Mouse (Mus musculus): ENCODE measurements around the gene Aicda.
A peak's percentile ranks its signal among the peaks of the same experiment; 100 is the strongest.
"Not testable (repeated sequence)": the region's sequence is repeated elsewhere in the genome, so short reads cannot be mapped to it uniquely, and the experiment has no call there.

Gene Aicda

DNA sequence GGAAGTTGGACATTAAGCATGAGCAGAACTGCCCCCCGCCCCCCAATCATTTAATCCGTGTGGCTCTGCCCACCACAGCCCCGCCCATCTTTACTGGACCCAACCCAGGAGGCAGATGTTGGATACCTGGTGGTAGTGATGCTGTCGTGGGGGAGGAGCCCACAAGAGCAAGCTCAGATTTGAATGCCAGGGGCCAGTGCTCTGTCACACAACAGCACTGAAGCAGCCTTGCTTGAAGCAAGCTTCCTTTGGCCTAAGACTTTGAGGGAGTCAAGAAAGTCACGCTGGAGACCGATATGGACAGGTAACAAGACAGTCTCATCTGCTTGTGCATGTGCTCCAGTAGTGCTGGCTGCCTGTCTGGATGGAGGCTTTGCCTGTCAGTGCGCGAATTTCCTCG, at the start of gene Aicda:
Gene Aicda, plus strand, starts transcription at position 196 of the 400 bp plus-strand sequence.
- DNase-seq (ENCODE audit: low read depth, low spot score) = no peak

GRCm38 (mm10) chr6:122505041-122505440, 48.6 kb upstream of the Aicda start:
- DNase-seq (ENCODE audit: low read depth, low spot score) = no peak

DNA sequence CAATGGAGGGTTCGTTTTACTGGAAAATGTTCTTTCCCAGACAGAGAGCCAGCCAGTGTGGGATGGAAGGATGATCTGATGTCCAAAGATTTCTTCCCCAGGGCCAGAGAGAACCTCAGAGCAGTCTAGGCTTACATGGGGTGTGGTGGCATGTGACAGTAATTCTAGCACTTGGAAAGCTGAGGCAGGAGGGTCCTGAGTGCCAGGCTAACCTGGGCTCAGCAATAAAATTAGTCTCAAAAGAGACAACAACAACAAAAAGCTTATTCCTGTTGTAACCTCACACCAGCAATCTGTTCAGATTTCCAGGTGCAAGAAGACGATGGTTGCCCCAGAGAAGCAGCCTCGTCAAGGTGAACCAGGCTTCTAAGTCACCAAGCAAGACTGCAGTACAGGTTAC, 48.1 kb upstream of the Aicda start, which contains the start of gene Mfap5:
Gene Mfap5, plus strand, starts transcription at position 301 of the 400 bp plus-strand sequence.
- no peak for DNase-seq (ENCODE audit: low read depth, low spot score)

DNA sequence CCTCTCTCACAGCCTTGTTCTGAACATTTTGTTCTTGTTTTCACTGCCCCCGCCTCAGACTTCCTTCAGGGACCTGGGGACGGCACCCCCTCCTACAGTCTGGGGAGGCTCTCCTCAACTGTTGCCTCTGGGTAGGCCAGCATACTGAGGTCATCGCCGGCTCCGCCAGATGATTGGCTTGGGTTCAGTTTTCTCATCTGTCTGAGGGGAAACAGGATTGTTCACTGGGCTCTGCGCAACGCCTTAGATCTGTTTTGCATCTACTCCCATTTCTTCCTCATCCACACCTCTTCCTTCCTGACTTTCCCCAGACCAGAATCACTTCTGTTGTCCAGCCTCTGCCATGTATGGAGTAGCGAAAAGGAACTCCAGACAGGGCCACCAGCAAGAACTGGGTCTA, 45.1 kb upstream of the Aicda start:
- peak; percentile 79 for DNase-seq (ENCODE audit: low read depth, low spot score)

DNA sequence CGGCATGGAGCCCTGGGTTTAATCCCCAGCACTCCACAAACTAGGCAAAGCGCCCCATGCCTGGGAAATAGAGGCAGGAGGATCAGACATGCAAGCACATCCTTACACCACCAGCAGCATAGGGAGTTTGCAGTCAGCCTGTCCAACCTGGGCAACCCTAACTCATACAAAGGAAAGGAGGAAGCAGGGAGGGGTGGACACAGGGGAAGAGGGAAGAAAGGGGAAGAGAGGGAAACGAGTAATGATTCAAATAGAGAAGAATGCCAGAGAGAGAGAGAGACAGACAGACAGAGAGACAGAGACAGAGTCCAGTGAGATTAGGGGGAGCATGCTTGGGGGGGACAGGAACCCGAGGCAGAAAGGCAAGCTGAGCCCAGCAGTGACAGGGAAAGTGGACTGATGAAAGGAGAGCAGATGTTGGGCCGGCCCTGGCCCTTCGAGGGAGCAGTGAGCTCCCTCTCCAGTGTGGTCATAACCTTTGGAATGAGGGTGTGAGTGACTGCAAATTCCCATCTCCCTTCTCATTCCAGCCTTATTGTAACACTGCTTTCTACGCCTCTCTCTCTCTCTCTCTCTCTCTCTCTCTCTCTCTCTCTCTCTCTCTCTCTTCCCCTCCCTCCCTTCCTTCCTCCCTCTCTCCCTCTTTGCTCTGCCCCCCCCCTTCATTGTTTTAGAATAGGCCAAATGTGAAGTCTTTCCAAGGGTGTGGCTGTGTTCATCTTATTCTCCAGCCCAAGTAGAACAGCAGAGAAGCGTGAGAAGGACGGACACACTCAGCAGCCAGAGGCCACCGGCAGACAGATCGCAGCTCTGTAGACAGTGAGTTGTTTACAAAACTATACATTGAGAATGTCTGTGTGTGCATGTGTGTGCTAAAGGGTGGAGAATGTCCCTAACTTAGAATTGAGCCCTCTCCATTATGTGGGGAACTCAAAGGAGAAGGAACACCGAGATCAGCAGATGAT, 40.4 kb upstream of the Aicda start:
- DNase-seq (ENCODE audit: low read depth, low spot score) = peak; percentile 74

GRCm38 (mm10) chr6:122514312-122514711, 39.3 kb upstream of the Aicda start:
- DNase-seq (ENCODE audit: low read depth, low spot score) = no peak

GRCm38 (mm10) chr6:122515762-122516161, 37.8 kb upstream of the Aicda start:
- DNase-seq (ENCODE audit: low read depth, low spot score) = not testable (repeated sequence)

DNA sequence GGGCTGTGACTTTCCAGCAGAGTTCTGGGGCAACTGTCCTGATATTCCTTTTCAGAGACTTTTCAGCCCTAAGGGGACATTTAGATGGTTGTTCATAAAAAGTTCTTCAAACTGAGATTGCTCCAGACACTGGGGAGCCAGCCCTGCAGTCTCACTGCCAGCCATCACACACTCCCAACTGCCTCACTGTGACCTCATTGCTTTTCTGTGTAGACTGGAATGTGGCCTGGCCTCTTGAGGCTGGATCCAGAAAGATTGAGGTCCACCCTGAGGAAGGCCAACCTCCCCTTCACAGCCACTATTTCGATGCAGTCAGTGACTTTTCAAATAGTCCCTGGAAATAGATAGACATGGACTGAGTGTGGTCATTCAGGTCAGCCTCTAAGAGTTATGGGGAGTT, 35.9 kb upstream of the Aicda start:
- peak; percentile 53 for DNase-seq (ENCODE audit: low read depth, low spot score)

- DNase-seq (ENCODE audit: low read depth, low spot score) = no peak
These were observed 34.2 kb upstream of the Aicda start for GRCm38 (mm10) chr6:122519384-122519783.

GRCm38 (mm10) chr6:122522595-122522994, 31.0 kb upstream of the Aicda start:
- DNase-seq (ENCODE audit: low read depth, low spot score) = no peak

GRCm38 (mm10) chr6:122523289-122523688, 30.3 kb upstream of the Aicda start:
- no peak for DNase-seq (ENCODE audit: low read depth, low spot score)

GRCm38 (mm10) chr6:122527596-122527995, 26.0 kb upstream of the Aicda start:
- DNase-seq (ENCODE audit: low read depth, low spot score) = no peak

DNA sequence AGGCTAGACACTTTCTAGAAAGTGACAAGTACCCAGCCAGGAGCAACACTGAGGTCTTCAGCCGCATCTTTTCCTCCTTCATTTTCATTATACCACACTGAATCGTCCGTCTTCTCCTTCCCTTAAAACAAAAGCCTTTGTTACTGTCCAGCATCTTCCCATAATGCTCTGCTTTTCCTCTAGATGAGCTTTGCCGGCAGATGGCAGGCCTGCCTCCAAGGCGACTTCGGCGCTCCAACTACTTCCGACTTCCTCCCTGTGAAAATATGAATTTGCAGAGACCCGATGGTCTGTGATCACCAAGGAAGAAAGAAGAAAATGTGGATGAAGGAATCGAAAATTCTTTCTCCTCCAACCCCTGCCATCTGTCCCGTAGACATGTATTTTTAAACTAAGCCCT, 25.5 kb upstream of the Aicda start:
- no peak for DNase-seq (ENCODE audit: low read depth, low spot score)

- DNase-seq (ENCODE audit: low read depth, low spot score) = no peak
These were observed 22.0 kb upstream of the Aicda start for GRCm38 (mm10) chr6:122531466-122532174.

DNA sequence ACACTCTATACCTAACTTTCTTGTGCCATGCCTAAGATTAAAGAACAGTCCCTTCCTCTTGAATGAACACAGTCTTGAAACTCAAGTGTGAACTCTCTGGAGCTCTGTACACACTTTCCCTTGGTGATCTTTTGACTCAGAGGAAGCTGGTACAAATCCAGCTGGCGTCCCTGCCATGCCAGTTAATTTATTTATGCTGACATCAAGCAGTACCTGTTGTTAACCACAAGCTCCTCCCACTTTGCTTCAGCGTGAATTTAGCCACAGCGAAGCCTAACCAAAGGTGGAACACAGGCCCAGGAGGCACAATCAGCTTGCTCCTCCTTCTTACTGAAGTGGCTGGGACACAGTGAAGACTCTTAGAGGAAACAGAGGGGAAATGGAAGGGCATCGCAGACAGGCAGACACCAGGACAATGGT, 20.7 kb upstream of the Aicda start:
- DNase-seq (ENCODE audit: low read depth, low spot score) = no peak

GRCm38 (mm10) chr6:122534032-122534431, 19.6 kb upstream of the Aicda start:
- DNase-seq (ENCODE audit: low read depth, low spot score) = no peak

GRCm38 (mm10) chr6:122539564-122539963, 14.0 kb upstream of the Aicda start:
- no peak for DNase-seq (ENCODE audit: low read depth, low spot score)

DNA sequence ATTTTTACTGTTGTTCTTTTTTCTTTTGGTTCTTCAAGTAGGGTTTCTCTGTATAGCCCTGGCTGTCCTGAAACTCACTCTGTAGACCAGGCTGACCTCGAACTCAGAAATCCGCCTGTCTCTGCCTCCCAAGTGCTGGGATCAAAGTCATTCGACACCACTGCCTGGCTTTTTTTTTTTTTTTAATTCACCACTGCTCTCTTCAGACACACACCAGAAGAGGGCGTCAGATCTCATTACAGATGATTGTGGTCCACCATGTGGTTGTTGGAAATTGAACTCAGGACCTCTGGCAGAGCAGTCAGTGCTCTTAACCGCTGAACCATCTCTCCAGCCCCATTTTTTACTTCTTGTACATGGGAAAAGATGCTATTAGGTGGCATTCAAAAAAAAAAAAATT, 11.1 kb upstream of the Aicda start:
- DNase-seq (ENCODE audit: low read depth, low spot score) = not testable (repeated sequence)

DNA sequence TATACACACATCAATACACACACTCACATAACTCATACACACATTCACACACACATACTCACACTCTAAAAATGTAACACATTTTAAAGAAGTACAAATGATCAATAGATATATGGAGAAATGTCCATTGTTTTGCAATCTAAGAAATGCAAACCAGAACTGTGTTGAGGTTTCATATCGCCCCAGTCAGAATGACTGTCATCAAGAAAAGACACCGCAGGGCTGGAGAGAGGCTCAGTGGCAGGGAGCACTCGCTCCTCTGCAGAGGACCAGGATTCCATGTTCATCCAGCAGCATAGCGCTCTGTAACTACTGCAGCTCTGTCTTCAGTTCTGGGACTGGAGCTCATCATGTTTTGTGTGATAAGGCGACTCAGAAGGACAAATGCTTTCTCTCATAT, 10.0 kb upstream of the Aicda start:
- DNase-seq (ENCODE audit: low read depth, low spot score) = no peak

GRCm38 (mm10) chr6:122544672-122545071, 8.9 kb upstream of the Aicda start:
- DNase-seq (ENCODE audit: low read depth, low spot score) = no peak

DNA sequence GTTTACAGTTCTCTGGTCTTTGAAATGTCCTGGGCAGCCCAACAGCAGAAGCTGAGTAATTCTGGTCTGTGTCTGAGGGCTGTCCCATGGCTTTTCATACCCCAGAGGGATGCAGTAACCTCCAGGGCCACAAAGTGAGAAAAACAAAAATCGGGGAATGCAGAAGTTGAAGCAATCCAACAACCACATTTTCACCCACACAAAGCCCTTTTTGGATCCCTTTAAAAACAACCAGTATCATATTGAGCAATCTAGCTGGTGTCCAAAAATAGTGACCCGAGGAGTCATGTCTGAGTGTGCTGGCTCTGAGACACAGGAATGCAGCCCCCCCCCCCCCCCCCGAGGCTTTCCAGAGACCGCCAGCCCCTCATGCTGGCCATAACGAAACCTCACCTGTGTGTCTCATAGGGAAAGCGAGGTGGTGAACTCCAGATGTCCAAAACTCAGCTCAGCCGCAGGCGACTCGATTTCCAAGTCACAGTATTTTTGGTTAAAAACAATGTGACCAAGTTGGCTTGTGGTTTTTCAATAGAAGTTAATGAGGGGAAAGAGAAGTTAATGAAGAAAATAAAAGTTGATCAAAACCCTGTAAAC, 8.2 kb upstream of the Aicda start:
- no peak for DNase-seq (ENCODE audit: low read depth, low spot score)

DNA sequence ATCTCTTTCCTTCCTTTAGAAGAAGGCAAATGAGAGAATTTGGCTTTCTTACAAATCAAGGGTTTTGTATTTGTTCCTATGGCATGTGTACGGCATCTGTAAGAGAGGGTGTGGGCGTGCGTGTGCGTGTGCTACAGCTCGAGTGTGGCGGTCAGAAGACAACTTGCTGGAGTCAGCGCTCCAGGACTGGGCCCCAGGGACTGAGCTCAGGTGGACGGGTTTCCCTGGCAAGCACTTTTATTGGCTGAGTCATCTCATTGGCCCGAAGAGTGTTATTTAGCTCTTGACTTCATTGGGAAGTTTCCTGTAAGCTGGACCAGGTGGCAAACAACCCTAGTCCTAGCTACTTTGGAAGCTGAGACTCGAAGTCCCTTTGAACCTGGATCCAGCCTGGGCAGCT, 7.7 kb upstream of the Aicda start:
- DNase-seq (ENCODE audit: low read depth, low spot score) = no peak
